Mouse (Mus musculus): ENCODE results near the gene Gfer. TPM values are rescaled to one million over a fixed set of nuclear protein-coding genes. Genes with fewer than 3 reads are reported as not detected.
A peak's percentile ranks its signal among the peaks of the same experiment; 100 is the strongest.

Gene Gfer
- not detected in 2 replicates for polyA plus RNA-seq (2012; ENCODE audit: insufficient read depth, insufficient read length, low replicate concordance, missing spikeins)

GRCm38 (mm10) chr17:24696011-24696697, at the start of gene Gfer, which contains the start of gene Noxo1:
Gfer (minus strand) TSS chr17:24696156.
Noxo1 (plus strand) TSS chr17:24696234.
- Histone ChIP-seq H3K27ac (ENCODE audit: insufficient read depth, low read depth, low read length) (peak within 1 kb of the TSS; percentile 15; the same call in 1 of the 2 replicates), H3K4me3 (ENCODE audit: insufficient read depth, low read depth, low read length) (peak within 1 kb of the TSS; percentile 91), H3K4me1 (ENCODE audit: control insufficient read depth, insufficient read depth, low read length) (peaks cover 6% of the 10 kb centered on the region)
- WGBS = under 1% methylated on average over 68 of the region's 76 CpGs
- TF ChIP-seq POLR2A (IDR thresholded peaks at IDR 0.05; ENCODE audit: insufficient read depth, low read depth, low read length) (peak; percentile 66), CTCF (IDR thresholded peaks at IDR 0.05; ENCODE audit: insufficient read depth, low read depth, low read length) (no peak)

DNA sequence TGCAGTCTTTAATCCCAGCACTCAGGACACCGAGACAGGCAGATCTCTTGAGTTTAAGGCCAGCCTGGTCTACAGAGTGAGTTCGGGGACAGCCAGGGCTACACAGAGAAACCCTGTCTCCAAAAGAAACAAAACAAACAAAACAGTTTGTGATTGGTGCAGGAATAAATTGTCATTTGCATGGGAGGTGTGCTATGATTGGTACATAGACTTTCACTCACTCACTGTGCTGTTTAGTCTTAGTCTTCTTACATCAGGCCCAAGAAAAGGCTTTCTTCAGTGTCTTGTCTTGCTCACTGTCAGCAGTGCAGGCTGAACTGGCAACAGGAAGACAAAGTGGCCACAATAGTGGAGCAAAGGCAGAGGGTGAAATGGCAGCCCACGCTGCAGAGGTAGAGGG, 48.4 kb upstream of the Gfer start:
- WGBS = 80% methylated on average over 3 of the region's 3 CpGs
- H3K4me3 ChIP-seq (ENCODE audit: insufficient read depth, low read depth, low read length) = no peak overlapping the region
- no peak for TF ChIP-seq CTCF (IDR thresholded peaks at IDR 0.05; ENCODE audit: insufficient read depth, low read depth, low read length)
- no peak for TF ChIP-seq POLR2A (IDR thresholded peaks at IDR 0.05; ENCODE audit: insufficient read depth, low read depth, low read length)
- no peak overlapping the region for H3K27ac ChIP-seq (ENCODE audit: insufficient read depth, low read depth, low read length)
- no peaks in the 10 kb centered on the region for H3K4me1 ChIP-seq (ENCODE audit: control insufficient read depth, insufficient read depth, low read length)

DNA sequence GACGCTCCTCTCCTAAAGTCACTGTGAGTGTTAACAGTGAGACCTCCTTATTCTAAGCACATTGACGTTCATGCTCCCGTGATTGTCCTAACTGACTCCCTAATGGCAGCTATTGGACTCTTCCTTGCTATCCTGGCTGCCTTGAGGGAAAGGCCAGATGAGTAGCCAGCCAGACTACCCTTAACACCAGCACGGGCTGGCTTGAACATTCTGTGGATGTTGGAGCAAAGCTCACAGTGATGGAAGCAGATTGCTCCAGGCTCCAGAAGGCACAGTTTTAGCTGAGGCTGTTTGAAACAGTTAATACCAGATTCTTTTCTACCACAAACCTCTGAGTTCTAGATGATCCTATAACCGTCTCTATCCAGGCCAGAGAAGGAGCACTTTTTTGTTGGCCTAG, 47.9 kb upstream of the Gfer start:
- Histone ChIP-seq H3K27ac (ENCODE audit: insufficient read depth, low read depth, low read length) (no peak overlapping the region), H3K4me1 (ENCODE audit: control insufficient read depth, insufficient read depth, low read length) (no peaks in the 10 kb centered on the region), H3K4me3 (ENCODE audit: insufficient read depth, low read depth, low read length) (no peak overlapping the region)
- WGBS = 80% methylated on average over 5 of the region's 5 CpGs
- TF ChIP-seq CTCF (IDR thresholded peaks at IDR 0.05; ENCODE audit: insufficient read depth, low read depth, low read length) = no peak
- no peak for TF ChIP-seq POLR2A (IDR thresholded peaks at IDR 0.05; ENCODE audit: insufficient read depth, low read depth, low read length)

DNA sequence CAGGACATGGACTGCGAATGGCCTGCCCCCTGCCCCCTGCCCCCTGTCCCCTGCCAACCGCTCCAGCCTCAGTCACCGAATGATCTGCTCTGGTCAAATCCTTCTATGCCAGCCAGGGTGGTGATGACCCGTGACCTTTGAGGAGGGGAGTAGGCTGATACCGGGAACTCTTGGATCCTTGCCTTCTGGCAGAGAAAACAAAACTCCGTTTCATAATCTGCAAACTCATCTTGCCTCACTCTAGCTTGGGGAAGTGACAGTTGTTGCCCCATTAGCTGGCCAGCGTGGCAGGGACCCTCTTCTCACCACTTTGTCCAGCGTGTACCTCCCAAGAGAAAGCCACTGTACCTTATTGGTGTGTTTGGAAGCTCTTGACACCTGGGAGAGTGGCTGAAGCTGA, 46.4 kb upstream of the Gfer start:
- TF ChIP-seq POLR2A (IDR thresholded peaks at IDR 0.05; ENCODE audit: insufficient read depth, low read depth, low read length) (no peak), CTCF (IDR thresholded peaks at IDR 0.05; ENCODE audit: insufficient read depth, low read depth, low read length) (no peak)
- 73% methylated on average over 8 of the region's 8 CpGs for WGBS
- no peak overlapping the region for H3K27ac ChIP-seq (ENCODE audit: insufficient read depth, low read depth, low read length)
- no peaks in the 10 kb centered on the region for H3K4me1 ChIP-seq (ENCODE audit: control insufficient read depth, insufficient read depth, low read length)
- no peak overlapping the region for H3K4me3 ChIP-seq (ENCODE audit: insufficient read depth, low read depth, low read length)

GRCm38 (mm10) chr17:24739926-24740325, 44.0 kb upstream of the Gfer start:
- TF ChIP-seq CTCF (IDR thresholded peaks at IDR 0.05; ENCODE audit: insufficient read depth, low read depth, low read length) = no peak
- no peak for TF ChIP-seq POLR2A (IDR thresholded peaks at IDR 0.05; ENCODE audit: insufficient read depth, low read depth, low read length)
- Histone ChIP-seq H3K4me1 (ENCODE audit: control insufficient read depth, insufficient read depth, low read length) (peaks cover 7% of the 10 kb centered on the region), H3K27ac (ENCODE audit: insufficient read depth, low read depth, low read length) (no peak overlapping the region), H3K4me3 (ENCODE audit: insufficient read depth, low read depth, low read length) (no peak overlapping the region)
- WGBS = 89% methylated on average over 8 of the region's 8 CpGs

- no peak overlapping the region for H3K27ac ChIP-seq (ENCODE audit: insufficient read depth, low read depth, low read length)
- peaks cover 7% of the 10 kb centered on the region for H3K4me1 ChIP-seq (ENCODE audit: control insufficient read depth, insufficient read depth, low read length)
- H3K4me3 ChIP-seq (ENCODE audit: insufficient read depth, low read depth, low read length) = no peak overlapping the region
- 81% methylated on average over 4 of the region's 4 CpGs for WGBS
- no peak for TF ChIP-seq CTCF (IDR thresholded peaks at IDR 0.05; ENCODE audit: insufficient read depth, low read depth, low read length)
- no peak for TF ChIP-seq POLR2A (IDR thresholded peaks at IDR 0.05; ENCODE audit: insufficient read depth, low read depth, low read length)
Observed at GRCm38 (mm10) chr17:24738238-24738637, 42.3 kb upstream of the Gfer start.

DNA sequence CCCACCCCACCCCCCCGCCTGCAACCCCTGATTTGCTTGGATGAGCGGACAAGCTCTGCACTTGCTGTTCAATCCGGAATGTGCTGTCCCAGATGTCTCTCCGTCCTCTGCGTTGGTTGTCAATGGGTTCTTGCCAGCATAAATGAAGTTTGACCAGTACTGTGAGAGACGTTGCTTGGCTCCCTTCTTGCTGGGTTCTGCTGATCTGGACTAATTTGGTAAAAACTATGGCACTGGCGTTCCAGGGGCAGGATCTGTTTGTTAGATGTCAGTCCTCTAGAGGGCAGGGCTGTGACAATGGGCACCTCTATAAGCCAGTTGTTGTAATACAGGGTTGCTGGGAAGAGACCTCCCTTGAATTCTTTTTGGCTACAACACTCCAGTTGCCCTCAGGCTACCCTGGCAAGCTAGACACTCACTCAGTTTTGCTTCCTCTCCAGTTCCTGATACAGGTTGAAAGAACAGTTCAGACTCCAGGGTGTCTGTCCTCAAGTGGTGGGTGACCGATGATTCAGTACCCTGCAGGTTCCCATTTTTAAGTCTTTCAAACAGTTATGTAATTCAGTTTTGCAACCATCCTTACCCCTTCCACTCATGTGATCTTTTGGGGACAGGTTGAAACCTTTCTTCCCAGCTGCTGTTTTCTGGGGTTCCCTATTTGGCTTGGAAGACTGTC, 41.3 kb upstream of the Gfer start:
- H3K4me1 ChIP-seq (ENCODE audit: control insufficient read depth, insufficient read depth, low read length) = peaks cover 10% of the 10 kb centered on the region
- TF ChIP-seq CTCF (IDR thresholded peaks at IDR 0.05; ENCODE audit: insufficient read depth, low read depth, low read length) (no peak), POLR2A (IDR thresholded peaks at IDR 0.05; ENCODE audit: insufficient read depth, low read depth, low read length) (no peak)
- 19% methylated on average over 8 of the region's 8 CpGs for WGBS
- H3K27ac ChIP-seq (ENCODE audit: insufficient read depth, low read depth, low read length) = no peak overlapping the region
- H3K4me3 ChIP-seq (ENCODE audit: insufficient read depth, low read depth, low read length) = peak overlapping the region; percentile 85

- Histone ChIP-seq H3K4me3 (ENCODE audit: insufficient read depth, low read depth, low read length) (peak within 1 kb of the TSS; percentile 85), H3K27ac (ENCODE audit: insufficient read depth, low read depth, low read length) (no peak within 1 kb of the TSS), H3K4me1 (ENCODE audit: control insufficient read depth, insufficient read depth, low read length) (peaks cover 10% of the 10 kb centered on the region)
- 1% methylated on average over 29 of the region's 29 CpGs for WGBS
- TF ChIP-seq POLR2A (IDR thresholded peaks at IDR 0.05; ENCODE audit: insufficient read depth, low read depth, low read length) = peak; percentile 27; the same call in 1 of the 2 replicates
- TF ChIP-seq CTCF (IDR thresholded peaks at IDR 0.05; ENCODE audit: insufficient read depth, low read depth, low read length) = no peak
Observed at GRCm38 (mm10) chr17:24736330-24737051, 40.5 kb upstream of the Gfer start, which contains the start of gene Msrb1. Msrb1 (plus strand) TSS chr17:24736642.

All from olfactory bulb, adult 2 months (tissue).